Mouse (Mus musculus): Measurements from ENCODE around the gene Gm49322.

Gm49322 gene

DNA sequence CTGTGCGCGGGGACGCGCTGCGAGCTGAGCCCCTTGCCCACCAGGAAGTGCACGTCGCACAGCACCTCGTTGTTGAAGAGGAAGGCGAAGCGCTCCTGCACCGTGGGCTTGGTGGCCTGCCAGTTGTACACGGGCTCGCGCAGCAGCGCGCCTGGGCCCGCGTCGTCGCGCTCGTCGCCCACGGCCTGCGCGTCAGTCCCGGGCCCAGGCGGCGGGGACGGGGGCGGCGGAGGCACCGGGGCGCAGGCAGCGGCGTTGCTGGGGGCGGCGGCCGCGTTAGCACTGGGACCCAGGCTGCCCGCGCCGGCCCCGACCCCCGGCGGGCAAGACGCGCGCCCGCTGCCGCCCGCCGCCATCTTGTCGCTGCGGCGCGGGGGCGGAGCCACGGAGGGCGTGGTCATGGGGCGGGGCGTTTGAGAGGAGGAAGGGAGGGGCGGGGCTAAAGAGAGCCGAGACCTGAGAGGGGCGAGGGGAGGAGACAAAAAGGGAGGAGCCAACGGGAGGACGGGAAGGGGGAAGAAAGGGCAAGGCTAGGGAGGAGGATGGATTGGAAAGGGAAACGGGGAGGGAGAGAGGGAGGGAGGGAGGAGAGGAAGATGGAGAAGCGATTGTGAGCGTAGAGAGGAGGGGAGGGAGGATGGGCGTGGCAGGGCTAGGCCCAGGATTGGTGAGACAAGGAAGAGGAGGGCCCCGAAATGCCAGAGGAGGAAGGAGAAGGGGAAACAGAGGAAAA is 50.5 kb downstream of the Gm49322 start:
- DNase-seq = peak; percentile 98

DNA sequence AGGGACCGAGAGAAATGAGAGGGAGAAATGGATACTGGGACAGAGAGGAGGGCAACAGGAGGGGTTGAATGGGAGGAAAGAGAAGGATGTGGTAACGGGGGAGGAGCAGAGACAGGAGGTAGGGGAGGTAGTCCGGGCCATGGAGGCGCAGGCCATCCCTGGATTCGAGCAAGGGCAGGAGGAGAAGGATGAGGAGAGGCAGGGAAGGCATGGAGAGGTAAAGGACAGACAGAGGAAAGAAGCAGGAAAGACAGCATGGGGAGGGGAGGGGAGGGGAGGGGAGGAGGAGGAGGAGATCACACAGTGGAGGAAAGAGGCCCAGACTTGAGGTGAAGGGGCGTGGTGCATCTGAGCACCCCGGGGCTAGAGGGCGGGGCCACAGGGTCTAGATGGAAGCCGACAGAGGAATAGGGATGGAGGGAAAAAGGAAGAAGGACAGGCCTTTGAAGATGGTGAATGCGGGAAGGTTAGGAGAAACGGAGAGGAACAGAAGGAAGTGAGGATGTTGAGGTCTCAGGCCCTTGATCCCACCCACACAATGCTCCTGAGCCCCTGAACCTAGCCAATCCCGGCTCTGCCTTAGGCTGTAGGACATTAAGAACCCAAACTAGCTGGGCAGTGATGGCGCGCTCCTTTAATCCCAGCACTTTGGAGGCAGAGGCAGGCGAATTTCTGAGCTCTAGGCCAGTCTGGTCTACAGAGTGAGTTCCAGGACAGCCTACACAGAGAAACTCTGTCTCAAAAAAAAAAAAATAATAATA is 51.2 kb downstream of the Gm49322 start, which contains the start of gene Btbd2:
Gene Btbd2 (minus strand): TSS at position 209 of the 761 bp plus-strand sequence.
- peak; percentile 74 for DNase-seq

DNA sequence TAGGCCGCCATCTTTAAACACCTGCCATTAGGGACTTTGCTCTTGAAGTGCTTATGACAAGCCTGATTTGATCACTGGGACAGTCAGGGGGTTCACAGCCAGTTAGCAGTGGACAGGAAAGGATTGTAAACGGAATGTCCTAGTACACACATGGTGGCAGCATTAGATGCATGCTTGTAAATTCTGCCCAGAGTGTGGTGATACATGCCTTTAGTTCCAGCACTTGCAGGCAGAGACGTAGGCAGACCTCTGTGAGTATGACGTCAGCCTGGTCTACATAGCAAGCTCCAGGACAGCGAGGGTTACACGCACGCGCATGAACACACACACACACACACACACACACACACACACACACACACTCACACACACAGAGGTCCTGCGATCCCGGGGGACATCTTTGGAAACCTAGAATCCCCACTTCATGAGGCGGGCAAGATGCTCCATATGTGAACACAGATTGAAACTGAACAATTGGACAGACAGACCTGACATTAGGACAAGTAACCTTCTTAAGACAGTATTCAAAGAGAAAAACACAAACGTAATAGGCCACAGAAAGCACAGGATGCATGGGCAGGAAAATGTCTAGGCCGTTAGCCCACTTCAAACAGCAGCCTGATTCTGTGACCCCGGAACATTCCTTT is 52.5 kb downstream of the Gm49322 start:
- peak; percentile 54 for DNase-seq

DNA sequence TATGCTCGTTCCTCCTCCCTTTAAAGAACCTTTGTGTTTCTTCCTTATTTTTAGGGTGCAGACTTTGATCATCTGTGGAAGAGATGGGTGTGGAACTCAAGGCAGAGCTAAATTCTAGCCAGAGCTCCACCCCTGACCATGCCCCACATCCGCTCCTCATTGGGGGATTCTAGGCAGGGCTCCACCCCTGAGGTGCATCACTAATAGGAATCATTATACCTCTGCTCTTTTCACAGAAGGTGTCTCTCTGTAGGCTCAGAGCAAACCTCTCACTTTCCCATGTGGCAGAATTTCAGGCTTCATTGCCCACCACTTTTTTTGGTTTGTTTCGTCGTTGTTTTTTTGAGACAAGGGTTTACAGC is 53.0 kb downstream of the Gm49322 start:
- DNase-seq = no peak

DNA sequence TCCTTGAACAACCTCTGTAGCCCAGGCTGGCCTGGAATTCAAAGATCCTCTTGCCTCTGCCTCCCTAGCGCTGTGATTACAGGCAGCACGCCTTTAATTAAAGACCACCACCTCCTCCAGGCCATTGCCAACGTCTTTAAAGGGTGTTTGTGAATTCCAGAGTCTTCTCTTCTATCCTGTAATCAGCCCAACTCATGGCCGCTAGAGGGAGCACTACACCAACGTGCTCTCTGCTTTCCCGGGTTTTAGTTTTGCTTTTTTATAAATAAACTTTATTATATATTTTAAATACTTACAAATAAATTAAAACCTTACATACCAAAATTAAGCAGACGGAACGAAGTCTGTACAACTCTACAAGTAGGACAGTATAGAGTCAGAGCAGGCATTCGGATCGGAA is 53.4 kb downstream of the Gm49322 start:
- DNase-seq = peak; percentile 87

DNA sequence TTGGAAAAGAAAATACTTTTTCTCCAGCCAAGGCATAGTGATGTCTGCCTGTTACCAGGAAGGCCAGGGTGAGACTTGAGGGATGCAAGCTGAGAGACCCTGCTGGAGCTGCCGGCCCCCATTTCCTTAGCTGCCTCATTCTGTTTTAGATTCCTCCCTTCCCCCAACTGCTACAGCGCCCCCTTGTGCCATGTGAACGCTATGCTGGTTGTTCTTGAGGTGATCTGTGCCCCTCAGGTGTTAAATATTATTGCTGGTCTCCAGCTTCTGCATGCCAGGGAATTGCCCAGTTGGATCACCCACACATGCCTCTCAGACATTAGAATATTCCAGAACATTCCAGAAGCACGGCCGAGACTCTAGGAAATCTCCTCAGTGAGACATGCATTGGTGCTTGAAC is 55.3 kb downstream of the Gm49322 start:
- no peak for DNase-seq

DNA sequence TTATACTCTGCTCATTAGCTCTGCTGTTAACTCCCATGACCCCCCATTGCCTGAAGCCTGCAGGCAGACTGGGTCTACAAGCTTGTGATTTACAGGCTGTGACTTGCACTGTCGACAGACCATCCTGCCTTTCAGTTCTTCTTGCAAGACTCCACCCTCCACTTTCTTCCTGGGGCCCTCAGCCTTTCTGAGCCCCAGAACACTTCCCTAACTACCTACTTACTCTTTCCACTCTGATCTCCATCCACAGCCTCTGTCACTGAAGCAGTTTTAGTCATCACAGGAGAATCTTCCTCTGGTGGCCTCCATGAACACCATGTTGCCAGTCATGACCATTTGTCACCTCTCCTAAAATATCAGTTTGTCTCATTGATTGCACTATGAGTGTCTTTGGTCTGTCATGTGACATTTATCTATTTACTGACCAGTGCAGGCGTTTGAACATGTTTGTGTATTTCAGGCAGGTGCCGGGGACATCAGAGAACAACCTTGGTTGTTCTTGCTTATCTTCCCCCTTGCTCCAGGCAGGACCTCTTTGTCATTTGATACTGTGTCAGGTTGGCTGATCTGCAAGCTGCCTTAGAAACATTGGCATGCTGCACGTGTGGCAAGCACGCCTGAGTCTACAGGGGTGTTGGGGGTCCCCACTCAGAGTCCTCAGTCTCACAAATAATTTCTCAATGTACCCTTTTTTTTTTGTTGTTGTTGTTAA is 57.8 kb downstream of the Gm49322 start:
- no peak for DNase-seq

DNA sequence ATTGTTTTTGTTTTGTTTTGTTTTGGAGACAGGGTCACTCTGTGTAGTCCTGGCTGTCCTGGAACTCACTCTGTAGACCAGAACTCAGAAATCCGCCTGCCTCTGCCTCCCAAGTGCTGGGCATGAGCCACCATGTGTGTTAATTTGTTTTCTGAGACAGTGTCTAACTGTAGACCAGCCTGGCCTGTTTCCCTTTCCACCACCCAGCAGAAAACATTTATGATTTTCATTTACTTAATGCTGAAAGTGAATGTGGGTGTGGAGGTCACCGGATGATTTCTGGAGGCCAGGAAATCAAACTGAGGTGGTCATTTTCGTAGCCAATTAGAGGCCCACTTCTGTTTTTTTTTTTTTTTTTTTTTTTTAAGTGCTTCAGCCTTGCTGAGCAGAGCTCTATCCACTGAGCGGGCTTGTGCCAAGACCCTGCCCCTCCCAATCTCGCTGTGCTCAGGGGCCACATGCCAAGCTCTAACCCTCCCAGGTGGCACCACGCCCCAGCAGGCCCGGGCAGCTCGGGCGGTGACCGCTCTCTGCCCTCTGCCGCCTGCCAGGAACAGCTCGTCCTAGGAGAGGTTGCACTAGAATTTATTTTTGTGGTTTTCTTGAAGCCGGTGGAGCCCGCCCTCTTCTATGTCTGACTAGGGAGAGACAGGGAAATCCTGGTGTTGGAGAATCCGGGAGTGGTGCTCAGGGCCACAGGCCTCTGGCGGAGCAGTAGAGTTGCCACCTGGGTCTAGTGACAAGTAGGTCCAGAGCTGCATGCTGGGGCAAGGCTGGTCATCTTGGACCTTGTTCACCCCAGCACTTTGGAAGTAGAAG is 58.6 kb downstream of the Gm49322 start:
- peak; percentile 81 for DNase-seq

DNA sequence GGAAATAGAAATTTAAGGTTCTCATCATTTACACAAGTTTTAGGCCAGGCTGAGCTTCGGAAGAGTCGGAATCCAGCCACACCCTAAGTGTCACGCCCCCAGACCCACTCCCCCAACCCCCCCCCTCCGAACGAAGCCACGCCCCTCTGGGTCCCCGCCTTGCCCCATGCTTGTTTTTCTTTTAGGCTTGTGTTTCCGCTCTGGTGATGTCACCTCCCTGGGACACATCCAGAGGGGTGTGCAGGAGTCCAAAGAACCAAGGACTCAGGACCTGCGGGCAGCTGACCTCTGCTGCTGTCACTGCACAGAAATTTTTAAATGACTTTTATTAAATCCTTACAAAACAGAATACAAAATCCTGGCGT is 59.2 kb downstream of the Gm49322 start:
- no peak for DNase-seq

All from cerebellum, adult 9-10 months (tissue).